Mouse (Mus musculus) liver, embryonic 13.5 days (tissue): ENCODE measurements at regions not wholly inside any gene's neighbourhood (a gene's known extent, or its start where the extent isn't known, plus 50 kb on each side); places are given as distances from the start of the nearest gene placed in this dataset.

ENCODE experiments used
- ATAC-seq: fragments of 200-750 bp; cut with Nextera tagmentation; 2 replicates; pipeline ENCODE4 v1.8.0; 2017; ENCODE audit warnings: low read depth, mild to moderate bottlenecking, moderate number of reproducible peaks, moderate library complexity
- DNase-seq: peaks from one replicate; pipeline ENCODE4 v3.0.0; 2022
- H3K27ac ChIP-seq: fragments of 300-500 bp; sonication (generic); 2 replicates; pipeline ENCODE4 v1.5.1; 2015; ENCODE audit warnings: moderate library complexity, mild to moderate bottlenecking, inconsistent platforms
- H3K27me3 ChIP-seq: fragments of 300-500 bp; sonication (generic); 2 replicates; pipeline ENCODE4 v1.6.1; 2015; ENCODE audit warnings: mild to moderate bottlenecking, inconsistent platforms
- H3K36me3 ChIP-seq: fragments of 300-500 bp; sonication (generic); 2 replicates; pipeline ENCODE4 v1.6.1; 2015; ENCODE audit warnings: mild to moderate bottlenecking, inconsistent platforms
- H3K4me1 ChIP-seq: fragments of 300-500 bp; sonication (generic); replicated peaks from 2 replicates; pipeline ENCODE4 v1.6.1; 2015; ENCODE audit warnings: inconsistent platforms
- H3K4me2 ChIP-seq: fragments of 300-500 bp; sonication (generic); 2 replicates; pipeline ENCODE4 v1.6.1; 2015; ENCODE audit warnings: inconsistent platforms, mild to moderate bottlenecking, moderate library complexity
- H3K4me3 ChIP-seq: fragments of 300-500 bp; sonication (generic); replicated peaks from 2 replicates; pipeline ENCODE4 v1.5.1; 2015; ENCODE audit warnings: mild to moderate bottlenecking, inconsistent platforms
- H3K9ac ChIP-seq: fragments of 300-500 bp; sonication (generic); 2 replicates; pipeline ENCODE4 v1.6.1; 2015; ENCODE audit warnings: mild to moderate bottlenecking, inconsistent platforms
- H3K9me3 ChIP-seq: fragments of 300-500 bp; sonication (generic); replicated peaks from 2 replicates; pipeline ENCODE4 v1.6.1; 2016; ENCODE audit warnings: inconsistent platforms
- WGBS: fragments of 180-500 bp; shearing (Covaris S2); methylation state at CpG from one replicate; pipeline ENCODE4 v1.1.7; 2015; ENCODE audit not compliant: insufficient replicate concordance; 5-methylcytosine and 5-hydroxymethylcytosine counted together

- H3K9me3 ChIP-seq, result no peaks in the 10 kb centered on the region
- ATAC-seq, result no peak
- no peaks in the 10 kb centered on the region for H3K4me1 ChIP-seq
- no peak overlapping the region for H3K27ac ChIP-seq
- DNase-seq, result no peak
- H3K27me3 ChIP-seq, result no peaks in the 10 kb centered on the region
- no peak overlapping the region for H3K9ac ChIP-seq
- H3K36me3 ChIP-seq, result no peaks in the 10 kb centered on the region
- H3K4me2 ChIP-seq, result no peak overlapping the region
- no peak overlapping the region for H3K4me3 ChIP-seq
- WGBS, result 55% methylated on average over 4 of the region's 4 CpGs
Observed at GRCm38 (mm10) chr6:53233777-53234176, 53.3 kb upstream of the Creb5 start.

GRCm38 (mm10) chr6:53232616-53233015, 54.5 kb upstream of the Creb5 start:
- 69% methylated on average over 5 of the region's 5 CpGs for WGBS
- Histone ChIP-seq H3K36me3 (no peaks in the 10 kb centered on the region), H3K4me1 (no peaks in the 10 kb centered on the region), H3K9me3 (no peaks in the 10 kb centered on the region), H3K9ac (no peak overlapping the region), H3K27me3 (no peaks in the 10 kb centered on the region), H3K27ac (no peak overlapping the region), H3K4me2 (no peak overlapping the region), H3K4me3 (no peak overlapping the region)
- ATAC-seq, result no peak
- DNase-seq, result no peak

DNA sequence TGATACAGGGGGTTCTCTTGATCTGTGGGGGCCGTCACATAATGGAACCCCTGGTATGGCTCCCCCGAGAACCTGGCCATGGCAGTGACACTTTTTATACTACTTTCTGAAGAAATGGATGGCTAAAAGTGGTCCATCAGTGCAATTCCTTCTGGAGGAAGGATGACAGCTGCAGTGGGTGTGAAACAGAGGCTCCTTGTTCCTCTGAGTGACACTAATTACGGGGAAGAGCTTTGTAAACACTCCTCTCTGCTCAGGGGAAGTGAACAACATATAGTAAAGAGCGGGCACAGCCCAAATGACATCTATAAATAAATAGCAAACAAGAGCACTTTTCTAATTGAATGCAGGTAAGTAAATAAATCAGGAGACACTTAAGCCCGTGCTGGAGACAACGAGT, 57.7 kb upstream of the Creb5 start:
- 56% methylated on average over 6 of the region's 6 CpGs for WGBS
- Histone ChIP-seq H3K4me1 (no peaks in the 10 kb centered on the region), H3K4me3 (no peak overlapping the region), H3K9ac (no peak overlapping the region), H3K36me3 (no peaks in the 10 kb centered on the region), H3K27ac (no peak overlapping the region), H3K4me2 (no peak overlapping the region), H3K27me3 (no peaks in the 10 kb centered on the region), H3K9me3 (no peaks in the 10 kb centered on the region)
- DNase-seq (no peak), ATAC-seq (no peak)

GRCm38 (mm10) chr6:53222104-53222503, 65.0 kb upstream of the Creb5 start:
- DNase-seq (no peak), ATAC-seq (no peak)
- H3K4me2 ChIP-seq, result no peak overlapping the region
- H3K4me3 ChIP-seq, result no peak overlapping the region
- no peak overlapping the region for H3K27ac ChIP-seq
- H3K36me3 ChIP-seq, result no peaks in the 10 kb centered on the region
- H3K4me1 ChIP-seq, result no peaks in the 10 kb centered on the region
- 51% methylated on average over 8 of the region's 8 CpGs for WGBS
- H3K27me3 ChIP-seq, result no peaks in the 10 kb centered on the region
- H3K9ac ChIP-seq, result no peak overlapping the region
- H3K9me3 ChIP-seq, result no peaks in the 10 kb centered on the region

GRCm38 (mm10) chr6:53221668-53222005, 65.4 kb upstream of the Creb5 start:
- Histone ChIP-seq H3K27ac (no peak overlapping the region), H3K4me1 (no peaks in the 10 kb centered on the region), H3K4me2 (no peak overlapping the region), H3K4me3 (no peak overlapping the region), H3K27me3 (no peaks in the 10 kb centered on the region), H3K9ac (no peak overlapping the region), H3K36me3 (no peaks in the 10 kb centered on the region), H3K9me3 (no peaks in the 10 kb centered on the region)
- no peak for DNase-seq
- 55% methylated on average over 4 of the region's 4 CpGs for WGBS
- no peak for ATAC-seq

DNA sequence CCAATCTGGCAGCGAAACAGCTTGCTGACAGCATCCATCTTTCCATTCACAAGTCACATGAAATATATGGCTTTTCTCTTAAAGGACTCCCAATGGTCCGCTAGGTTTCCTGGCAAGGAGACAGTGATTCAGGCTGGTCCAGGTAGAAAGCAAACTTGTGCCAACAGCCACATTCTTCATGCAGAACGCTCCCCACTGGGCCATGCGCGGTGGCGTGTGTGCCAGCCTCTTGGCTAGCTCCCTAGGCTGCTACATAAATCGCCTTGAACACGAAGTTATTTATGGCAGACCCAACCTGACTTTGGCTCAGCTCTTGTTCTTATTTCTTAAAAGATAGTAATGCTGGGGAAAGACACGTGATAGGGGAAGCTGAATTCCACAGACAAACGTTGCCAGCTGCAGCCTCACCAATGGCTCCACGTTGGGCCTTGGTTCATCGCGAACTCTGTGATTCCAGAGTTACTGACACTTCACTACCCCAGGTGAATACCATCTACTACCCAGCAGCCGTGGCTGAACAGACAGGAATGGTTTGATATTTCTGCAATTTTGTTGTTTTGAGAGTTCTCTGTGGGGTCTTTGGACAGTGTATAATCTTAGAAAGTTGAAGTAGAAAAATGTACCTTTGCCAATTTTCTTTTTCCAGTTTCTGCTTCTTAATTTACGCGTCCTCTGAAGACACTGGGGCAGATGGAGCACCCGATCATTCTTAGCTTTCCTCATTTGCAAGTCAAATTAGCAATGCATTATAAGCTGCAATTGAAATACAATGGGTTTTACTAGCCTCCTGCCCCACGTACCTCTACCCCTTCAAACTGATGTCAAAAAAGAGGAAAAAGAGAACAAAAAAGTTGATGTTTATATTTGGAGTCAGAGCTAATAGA, 66.0 kb upstream of the Creb5 start:
- ATAC-seq (no peak), DNase-seq (no peak)
- no peak overlapping the region for H3K27ac ChIP-seq
- no peaks in the 10 kb centered on the region for H3K9me3 ChIP-seq
- H3K27me3 ChIP-seq, result no peaks in the 10 kb centered on the region
- H3K4me3 ChIP-seq, result no peak overlapping the region
- H3K9ac ChIP-seq, result no peak overlapping the region
- H3K36me3 ChIP-seq, result no peaks in the 10 kb centered on the region
- H3K4me1 ChIP-seq, result no peaks in the 10 kb centered on the region
- WGBS, result 71% methylated on average over 18 of the region's 18 CpGs
- no peak overlapping the region for H3K4me2 ChIP-seq

DNA sequence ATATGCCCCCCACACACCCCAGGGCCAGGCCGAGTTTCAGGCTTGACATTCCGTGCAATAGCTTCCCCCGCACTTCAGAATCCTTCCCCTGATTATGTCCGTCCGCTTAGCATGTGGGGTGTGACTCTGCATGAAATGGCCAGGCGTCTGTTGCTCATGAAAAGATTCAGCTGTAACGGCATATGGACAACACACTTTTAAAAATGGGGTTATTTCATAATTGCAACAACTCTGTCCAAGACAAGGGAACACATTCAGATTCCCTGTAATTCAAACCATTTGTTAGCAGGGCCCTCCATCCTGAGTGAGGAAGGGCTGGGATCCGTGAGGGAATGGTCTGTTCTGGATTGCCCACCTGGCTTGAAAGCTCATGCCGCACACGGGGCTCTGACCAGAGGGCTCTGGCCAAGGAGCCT, 68.2 kb upstream of the Creb5 start:
- ATAC-seq (no peak), DNase-seq (no peak)
- no peak overlapping the region for H3K9ac ChIP-seq
- H3K9me3 ChIP-seq, result no peaks in the 10 kb centered on the region
- no peak overlapping the region for H3K4me3 ChIP-seq
- H3K27ac ChIP-seq, result no peak overlapping the region
- 71% methylated on average over 10 of the region's 10 CpGs for WGBS
- no peak overlapping the region for H3K4me2 ChIP-seq
- H3K4me1 ChIP-seq, result no peaks in the 10 kb centered on the region
- no peaks in the 10 kb centered on the region for H3K27me3 ChIP-seq
- no peaks in the 10 kb centered on the region for H3K36me3 ChIP-seq

- H3K9me3 ChIP-seq, result no peaks in the 10 kb centered on the region
- no peak overlapping the region for H3K27ac ChIP-seq
- no peak for ATAC-seq
- no peaks in the 10 kb centered on the region for H3K4me1 ChIP-seq
- no peak for DNase-seq
- H3K4me2 ChIP-seq, result no peak overlapping the region
- H3K9ac ChIP-seq, result no peak overlapping the region
- H3K36me3 ChIP-seq, result no peaks in the 10 kb centered on the region
- 50% methylated on average over 10 of the region's 10 CpGs for WGBS
- H3K4me3 ChIP-seq, result no peak overlapping the region
- no peaks in the 10 kb centered on the region for H3K27me3 ChIP-seq
Observed at GRCm38 (mm10) chr6:53217234-53218015, 69.6 kb upstream of the Creb5 start.

DNA sequence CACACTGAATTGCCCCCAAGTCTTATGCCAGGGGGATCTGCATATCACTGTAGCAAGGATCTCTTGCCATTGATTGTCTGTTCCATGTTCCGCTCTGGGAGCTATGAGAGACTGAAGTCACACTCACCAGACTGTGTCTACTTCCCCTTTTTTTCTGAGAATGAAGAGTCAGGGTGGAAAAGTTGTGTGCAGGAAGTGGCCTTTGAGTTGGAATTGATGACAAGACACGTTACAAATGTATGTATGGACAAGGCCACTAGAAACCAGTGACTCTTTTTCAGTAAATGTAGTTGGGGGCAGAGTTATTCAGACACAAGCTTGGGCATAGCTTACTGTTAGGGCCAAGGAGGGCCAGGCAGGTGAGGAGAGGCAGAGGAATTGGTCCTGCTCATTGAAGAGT, 70.4 kb upstream of the Creb5 start:
- WGBS, result 22% methylated on average over 2 of the region's 2 CpGs
- H3K4me1 ChIP-seq, result no peaks in the 10 kb centered on the region
- ATAC-seq (no peak), DNase-seq (no peak)
- no peaks in the 10 kb centered on the region for H3K9me3 ChIP-seq
- H3K9ac ChIP-seq, result no peak overlapping the region
- H3K27me3 ChIP-seq, result no peaks in the 10 kb centered on the region
- H3K36me3 ChIP-seq, result no peaks in the 10 kb centered on the region
- no peak overlapping the region for H3K27ac ChIP-seq
- no peak overlapping the region for H3K4me2 ChIP-seq
- no peak overlapping the region for H3K4me3 ChIP-seq

DNA sequence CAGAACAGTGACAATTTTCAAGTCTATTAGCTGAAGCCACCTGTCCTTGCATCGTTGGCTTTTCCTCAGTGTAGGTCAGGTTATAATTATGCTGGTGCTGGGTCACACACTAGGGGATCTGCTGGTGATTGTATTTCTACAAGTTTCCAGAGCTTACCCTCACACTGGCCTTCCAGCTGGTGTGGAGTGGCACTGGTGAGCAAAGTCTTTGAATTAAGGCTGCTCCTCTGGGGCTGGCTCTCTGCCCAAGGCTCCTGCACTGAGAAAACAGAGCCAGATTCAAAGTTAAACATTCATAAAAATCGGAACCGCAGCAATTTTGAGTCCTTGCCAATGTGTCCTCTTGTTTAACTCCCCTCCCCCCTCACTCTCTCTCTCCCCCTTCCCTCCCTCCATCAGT, 75.7 kb upstream of the Creb5 start:
- DNase-seq (no peak), ATAC-seq (no peak)
- Histone ChIP-seq H3K36me3 (no peaks in the 10 kb centered on the region), H3K9me3 (no peaks in the 10 kb centered on the region), H3K4me1 (no peaks in the 10 kb centered on the region), H3K4me3 (no peak overlapping the region), H3K9ac (no peak overlapping the region), H3K27me3 (no peaks in the 10 kb centered on the region), H3K4me2 (no peak overlapping the region), H3K27ac (no peak overlapping the region)
- WGBS, result 58% methylated on average over 3 of the region's 3 CpGs

DNA sequence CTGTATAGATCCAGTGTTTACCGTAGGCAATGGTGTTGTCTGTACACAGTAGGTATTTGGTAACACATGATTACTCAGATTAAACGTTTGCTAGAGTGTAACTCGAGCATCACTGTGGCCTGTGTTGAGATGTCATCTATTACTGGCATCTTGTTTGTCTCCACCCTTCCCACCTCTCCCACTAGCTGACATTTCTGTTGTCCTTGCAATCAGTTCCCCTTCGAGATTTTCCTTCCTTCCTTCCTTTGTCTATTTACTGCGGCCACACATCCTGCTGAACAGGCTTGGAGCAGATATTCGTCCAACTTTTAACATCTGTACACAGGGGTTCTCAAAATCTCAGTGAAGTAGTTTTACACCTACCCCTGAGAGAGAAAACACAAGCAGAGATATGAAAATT, 77.7 kb upstream of the Creb5 start:
- DNase-seq, result no peak
- no peak overlapping the region for H3K4me3 ChIP-seq
- H3K36me3 ChIP-seq, result no peaks in the 10 kb centered on the region
- WGBS, result 18% methylated on average over 6 of the region's 6 CpGs
- no peak for ATAC-seq
- H3K4me1 ChIP-seq, result no peaks in the 10 kb centered on the region
- no peak overlapping the region for H3K4me2 ChIP-seq
- H3K27ac ChIP-seq, result no peak overlapping the region
- H3K9ac ChIP-seq, result no peak overlapping the region
- H3K27me3 ChIP-seq, result no peaks in the 10 kb centered on the region
- H3K9me3 ChIP-seq, result no peaks in the 10 kb centered on the region

DNA sequence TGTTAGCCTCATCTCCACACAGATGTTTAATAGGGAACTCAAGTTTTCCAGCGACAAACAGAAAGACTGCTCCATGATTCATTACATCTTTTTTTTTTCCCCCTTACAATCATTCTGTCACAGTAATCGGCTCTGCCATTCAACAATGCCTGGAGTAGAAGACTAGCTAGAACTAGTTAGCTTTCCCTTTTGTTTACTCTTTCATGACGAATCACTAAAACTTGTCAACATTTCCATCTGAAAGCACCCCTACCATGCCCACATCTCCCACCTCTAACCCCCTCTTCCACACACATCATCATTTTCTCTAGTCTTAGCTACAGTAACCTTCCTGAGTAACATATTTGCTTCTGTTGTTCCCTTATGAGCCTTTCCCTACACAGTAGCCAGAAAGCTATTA, 78.6 kb upstream of the Creb5 start:
- Histone ChIP-seq H3K4me1 (no peaks in the 10 kb centered on the region), H3K9me3 (no peaks in the 10 kb centered on the region)
- ATAC-seq, result no peak

More for the DNA sequence above, 78.6 kb upstream of the Creb5 start:
- 44% methylated on average over 3 of the region's 3 CpGs for WGBS
- Histone ChIP-seq H3K4me2 (no peak overlapping the region), H3K9ac (no peak overlapping the region), H3K27me3 (no peaks in the 10 kb centered on the region), H3K4me3 (no peak overlapping the region), H3K36me3 (no peaks in the 10 kb centered on the region), H3K27ac (no peak overlapping the region)
- DNase-seq, result no peak
